Mouse (Mus musculus) thymus, adult 2 months (tissue): ENCODE data around the gene Tbc1d4. TPM values are rescaled to one million over a fixed set of nuclear protein-coding genes. Genes with fewer than 3 reads are reported as not detected.

ENCODE experiments used
- DNase-seq: peaks from one replicate; pipeline ENCODE4 v3.0.0; 2021
- H3K27ac ChIP-seq: fragments of 200-500 bp; 2 replicates; pipeline ENCODE4 v1.5.1; 2012; ENCODE audit warnings: low read length, control low read depth; ENCODE audit not compliant: control insufficient read depth, insufficient read depth
- H3K27me3 ChIP-seq: fragments of 200-500 bp; 2 replicates; pipeline ENCODE4 v1.6.1; 2012; ENCODE audit warnings: mild to moderate bottlenecking, low read length, moderate library complexity, mixed read lengths; ENCODE audit not compliant: control insufficient read depth, insufficient read depth
- H3K36me3 ChIP-seq: fragments of 200-500 bp; 2 replicates; pipeline ENCODE4 v1.6.1; 2012; ENCODE audit warnings: mild to moderate bottlenecking, low read length, moderate library complexity; ENCODE audit not compliant: control insufficient read depth, insufficient read depth
- H3K4me1 ChIP-seq: fragments of 200-500 bp; replicated peaks from 2 replicates; pipeline ENCODE4 v1.6.1; 2012; ENCODE audit warnings: low read length; ENCODE audit not compliant: control insufficient read depth, insufficient read depth
- H3K4me3 ChIP-seq: fragments of 200-500 bp; 2 replicates; pipeline ENCODE4 v1.5.1; 2012; ENCODE audit warnings: mild to moderate bottlenecking, low read length, control low read depth, moderate library complexity; ENCODE audit not compliant: control insufficient read depth, insufficient read depth
- CTCF ChIP-seq: fragments of 200-500 bp; IDR thresholded peaks from 2 replicates; pipeline ENCODE4 v1.5.1; 2012; ENCODE audit warnings: mild to moderate bottlenecking, control low read depth, low read length, moderate library complexity, borderline replicate concordance; ENCODE audit not compliant: control insufficient read depth, poor library complexity, insufficient read depth; ENCODE audit errors: extremely low read depth
- POLR2A ChIP-seq: fragments of 200-500 bp; IDR thresholded peaks from 2 replicates; pipeline ENCODE4 v1.6.1; 2012; ENCODE audit warnings: mild to moderate bottlenecking, low read length, control low read depth, moderate library complexity; ENCODE audit not compliant: control insufficient read depth, poor library complexity, insufficient read depth; ENCODE audit errors: extremely low read depth
- WGBS: fragments of 180-500 bp; shearing (Covaris S2); methylation state at CpG from one replicate; pipeline ENCODE4 v1.1.7; 2018; 5-methylcytosine and 5-hydroxymethylcytosine counted together
- polyA plus RNA-seq: library from polyadenylated mRNA; depleted of rRNA; stranded (reverse); fragments of >200 nt; gene quantifications from 2 replicates; pipeline ENCODE4 v1.2.3, GENCODE M21; 2012

Gene Tbc1d4
- polyA plus RNA-seq, 1 experiment: 13.3 TPM

DNA sequence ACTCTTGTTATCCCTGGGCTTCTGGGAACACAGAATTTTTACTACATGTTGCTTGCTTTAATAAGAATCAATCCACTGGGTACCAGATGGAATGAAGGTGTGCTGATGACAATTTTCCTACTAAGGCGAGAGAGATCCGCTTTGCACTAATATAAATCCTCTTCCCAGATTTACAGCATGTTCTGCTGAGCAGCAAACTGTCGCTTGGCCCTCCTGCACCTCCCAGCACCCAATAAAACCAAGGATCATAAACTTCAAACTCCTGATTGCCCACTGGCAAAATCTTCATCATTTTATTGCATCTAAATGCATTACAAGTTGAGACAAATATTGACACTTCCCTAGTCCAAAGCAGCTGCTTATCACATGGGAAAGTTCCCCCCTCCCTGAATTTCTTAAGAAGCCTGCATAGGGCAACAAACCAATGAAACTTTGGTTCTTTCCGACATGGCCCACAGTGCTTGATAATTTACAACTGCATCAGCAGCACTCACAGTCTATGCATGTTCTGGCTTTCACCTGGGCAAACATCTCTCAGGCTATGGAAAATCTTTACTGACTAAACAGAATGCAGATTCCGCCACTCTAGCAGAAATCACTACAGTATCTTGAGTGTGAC, 139.4 kb downstream of the Tbc1d4 start:
- TF ChIP-seq CTCF: no peak
- no peak for TF ChIP-seq POLR2A
- no peak overlapping the region for H3K4me3 ChIP-seq
- no peak for DNase-seq

DNA sequence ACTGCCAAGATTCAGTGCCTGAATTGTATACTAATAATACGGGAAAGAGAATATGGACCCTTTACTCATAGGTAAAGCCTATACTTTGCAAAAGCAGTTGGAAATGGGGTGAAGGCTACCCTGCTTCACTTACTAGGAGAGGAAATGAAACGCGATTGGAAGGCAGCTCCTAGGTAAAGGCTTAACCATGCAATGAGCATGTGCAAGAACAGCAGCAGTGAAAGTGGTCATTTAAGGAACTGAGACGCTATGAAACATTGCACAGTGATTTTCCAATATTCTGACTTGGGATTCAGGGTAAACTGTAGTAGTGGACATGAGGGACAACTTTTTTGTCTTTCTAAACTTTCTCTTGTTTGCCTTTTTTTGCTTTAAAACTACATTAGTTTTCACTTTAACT, 140.8 kb downstream of the Tbc1d4 start:
- 95% methylated on average over 4 of the region's 4 CpGs for WGBS
- H3K27ac ChIP-seq: no peak overlapping the region
- H3K27me3 ChIP-seq: no peaks in the 10 kb centered on the region
- no peaks in the 10 kb centered on the region for H3K36me3 ChIP-seq
- H3K4me3 ChIP-seq: no peak overlapping the region
- no peaks in the 10 kb centered on the region for H3K4me1 ChIP-seq
- no peak for DNase-seq
- TF ChIP-seq CTCF: no peak
- TF ChIP-seq POLR2A: no peak

More for the DNA sequence above, 139.4 kb downstream of the Tbc1d4 start:
- WGBS: 96% methylated on average over 5 of the region's 5 CpGs
- Histone ChIP-seq H3K4me1 (no peaks in the 10 kb centered on the region), H3K27ac (no peak overlapping the region), H3K36me3 (no peaks in the 10 kb centered on the region), H3K27me3 (no peaks in the 10 kb centered on the region)

DNA sequence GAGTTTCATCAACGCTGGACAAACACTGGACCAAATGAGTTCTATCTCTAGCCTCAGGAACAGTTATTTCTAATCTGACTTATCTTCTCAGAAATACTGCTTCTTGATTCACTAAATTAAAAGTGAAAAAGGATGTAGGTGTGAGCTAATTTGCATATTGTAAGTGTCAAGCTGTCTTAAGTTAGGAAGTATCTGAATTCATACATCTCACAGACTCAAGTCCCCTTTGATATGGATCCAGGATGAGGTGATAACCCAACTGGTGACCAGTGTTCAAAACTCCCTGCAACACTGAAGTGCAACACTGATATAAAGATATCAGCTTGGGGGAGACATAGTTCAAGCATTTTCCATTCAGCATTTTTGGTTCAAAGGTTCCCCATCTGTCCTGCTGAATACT, 141.5 kb downstream of the Tbc1d4 start:
- TF ChIP-seq POLR2A (no peak), CTCF (no peak)
- H3K27me3 ChIP-seq: no peaks in the 10 kb centered on the region
- H3K4me3 ChIP-seq: no peak overlapping the region
- WGBS: 95% methylated on average over 1 of the region's 1 CpGs
- no peak overlapping the region for H3K27ac ChIP-seq
- H3K4me1 ChIP-seq: no peaks in the 10 kb centered on the region
- no peaks in the 10 kb centered on the region for H3K36me3 ChIP-seq
- no peak for DNase-seq

DNA sequence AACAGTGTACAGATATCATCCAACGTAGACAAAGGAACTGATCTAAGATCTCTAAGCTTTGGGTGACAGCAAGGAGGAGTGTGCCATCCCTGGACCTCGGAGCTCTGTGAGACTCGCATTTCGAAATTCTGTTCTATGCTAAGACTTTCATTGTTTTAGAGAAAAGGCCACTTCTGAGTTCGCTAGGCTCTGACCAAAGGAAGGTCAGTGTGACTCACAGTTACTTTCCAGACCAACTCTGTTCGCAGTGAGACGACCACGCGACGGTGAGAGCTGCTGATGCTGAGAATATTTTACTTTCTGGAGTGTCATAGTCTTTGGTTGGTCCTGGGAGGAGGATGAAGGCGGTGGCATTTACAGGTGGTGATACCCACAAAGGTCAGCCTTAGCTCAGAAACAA, 142.5 kb downstream of the Tbc1d4 start:
- H3K36me3 ChIP-seq: no peaks in the 10 kb centered on the region
- no peak overlapping the region for H3K27ac ChIP-seq
- WGBS: 97% methylated on average over 11 of the region's 11 CpGs
- no peak for DNase-seq
- H3K4me1 ChIP-seq: no peaks in the 10 kb centered on the region
- no peak overlapping the region for H3K4me3 ChIP-seq
- TF ChIP-seq POLR2A (no peak), CTCF (no peak)
- H3K27me3 ChIP-seq: no peaks in the 10 kb centered on the region

DNA sequence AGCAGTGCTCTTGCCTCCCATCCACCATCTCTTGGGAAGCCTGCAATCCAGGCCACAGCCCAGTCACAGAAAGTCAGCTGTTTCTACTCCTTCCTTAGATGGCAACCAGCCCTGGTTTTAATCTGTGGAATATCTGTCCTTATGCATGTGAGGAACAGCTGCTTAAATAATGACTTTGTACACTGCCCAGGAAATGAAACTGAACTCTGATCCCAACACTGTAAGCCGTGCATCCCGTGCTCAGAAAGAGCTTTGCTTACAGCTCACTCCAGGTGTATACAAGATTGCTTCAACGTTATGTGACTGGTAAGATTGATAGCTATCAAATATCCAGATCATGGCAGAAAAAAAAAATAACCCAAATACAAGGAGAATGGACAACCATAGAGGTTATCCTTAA, 143.1 kb downstream of the Tbc1d4 start:
- 95% methylated on average over 3 of the region's 3 CpGs for WGBS
- no peaks in the 10 kb centered on the region for H3K4me1 ChIP-seq

DNA sequence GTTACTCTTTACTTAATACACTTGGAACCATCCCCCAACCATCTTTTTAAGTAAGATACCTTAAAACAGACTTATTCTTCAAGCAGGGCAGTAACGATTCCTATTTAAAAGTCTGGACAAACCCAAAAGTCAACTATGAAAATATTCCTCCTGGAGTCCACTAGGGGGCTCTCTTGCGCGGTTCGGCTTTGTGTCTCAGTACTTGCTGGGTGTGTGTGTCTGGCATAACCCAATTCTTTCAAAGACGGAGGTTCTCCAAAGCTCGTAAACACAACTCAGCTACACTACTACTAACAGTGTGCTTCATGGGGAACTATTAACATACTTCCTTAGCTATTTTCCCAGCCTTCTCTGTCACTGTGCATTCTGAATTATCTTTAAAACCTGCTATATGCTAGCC, 148.2 kb downstream of the Tbc1d4 start:
- no peak overlapping the region for H3K27ac ChIP-seq
- DNase-seq: peak; percentile 47
- no peak overlapping the region for H3K4me3 ChIP-seq
- no peak for TF ChIP-seq CTCF
- H3K27me3 ChIP-seq: no peaks in the 10 kb centered on the region
- H3K4me1 ChIP-seq: no peaks in the 10 kb centered on the region
- WGBS: 25% methylated on average over 6 of the region's 6 CpGs
- H3K36me3 ChIP-seq: no peaks in the 10 kb centered on the region

More for the DNA sequence above, 143.1 kb downstream of the Tbc1d4 start:
- Histone ChIP-seq H3K4me3 (no peak overlapping the region), H3K27me3 (no peaks in the 10 kb centered on the region), H3K27ac (no peak overlapping the region), H3K36me3 (no peaks in the 10 kb centered on the region)
- no peak for DNase-seq
- TF ChIP-seq CTCF (no peak), POLR2A (no peak)

DNA sequence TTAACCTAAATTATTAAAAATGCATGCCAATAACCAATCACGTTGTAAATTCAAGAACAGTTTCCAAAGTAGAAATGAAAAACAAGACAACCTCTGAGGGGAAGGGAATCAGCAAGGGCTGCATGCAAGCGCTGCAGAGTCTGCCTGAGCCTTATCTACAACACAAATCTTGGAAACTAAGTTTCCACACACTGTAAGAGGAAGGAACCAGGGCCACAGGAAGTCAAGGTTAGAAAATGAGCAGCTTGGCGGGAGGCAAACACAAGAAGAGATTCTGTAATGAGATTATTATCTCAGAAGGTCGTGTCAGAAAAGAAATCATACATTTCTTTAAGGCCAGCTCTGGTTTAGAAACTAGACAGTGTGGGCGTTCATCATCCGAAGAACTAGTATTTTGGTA, 156.1 kb downstream of the Tbc1d4 start:
- WGBS: 8% methylated on average over 6 of the region's 6 CpGs
- Histone ChIP-seq H3K4me3 (no peak overlapping the region), H3K27me3 (no peaks in the 10 kb centered on the region), H3K36me3 (no peaks in the 10 kb centered on the region), H3K4me1 (no peaks in the 10 kb centered on the region; the same call in 1 of the 2 replicates), H3K27ac (no peak overlapping the region)
- TF ChIP-seq POLR2A: no peak
- TF ChIP-seq CTCF: no peak
- DNase-seq: no peak
